Mouse (Mus musculus): Measurements from ENCODE around the gene Metrn.

The Metrn gene

DNA sequence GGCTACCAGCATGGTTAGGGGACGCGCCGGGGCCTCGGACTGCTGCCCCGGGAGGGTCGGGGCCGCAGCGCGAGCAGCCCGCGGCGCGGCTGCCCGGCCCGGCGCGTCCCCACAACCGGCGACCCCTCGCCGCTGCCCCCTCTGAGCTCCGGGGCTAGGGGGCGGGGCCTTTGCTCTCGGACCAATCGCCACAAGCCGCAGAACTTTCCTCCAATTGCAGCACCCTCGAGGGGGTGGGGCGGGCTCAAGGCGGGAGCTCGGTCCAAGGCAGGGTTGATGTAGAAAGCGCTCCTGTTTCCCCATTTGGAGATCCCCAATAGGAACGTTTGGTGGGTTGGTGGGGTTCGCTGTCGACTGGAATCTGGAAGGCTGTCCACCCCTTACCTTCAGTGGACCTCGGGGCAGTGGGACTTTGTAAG lies at the start of gene Metrn:
TSS of gene Metrn (minus strand) at position 186 of the 419 bp plus-strand sequence.
- DNase-seq: peak; percentile 83 to 84

DNA sequence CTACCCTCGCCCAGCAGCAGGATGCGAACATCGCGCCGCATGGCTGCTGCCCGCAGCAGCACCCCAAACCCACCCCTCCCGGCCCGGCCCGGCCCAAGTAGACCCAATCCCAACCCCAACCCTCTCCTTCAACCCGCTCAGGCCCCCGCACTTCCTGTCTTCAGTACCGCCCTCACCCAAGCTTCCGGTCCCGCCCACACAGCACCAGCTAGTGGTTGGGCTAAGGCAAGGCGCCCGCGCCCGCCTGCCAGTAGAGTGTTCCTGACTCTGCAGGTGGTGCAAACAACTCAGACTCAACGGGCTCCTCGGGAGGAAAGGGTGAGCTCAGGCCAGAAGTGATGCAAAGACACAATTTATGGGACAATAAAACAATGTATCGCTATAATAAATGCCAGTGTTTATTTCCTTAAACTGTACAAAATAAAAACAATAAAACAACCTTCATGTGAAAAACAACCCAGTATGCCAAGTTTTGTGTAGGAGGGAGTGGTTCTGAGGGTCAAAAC lies 47.5 kb upstream of the Metrn start, which contains the start of gene Rhot2:
TSS of gene Rhot2 (minus strand) at position 456 of the 506 bp plus-strand sequence.
- peak; percentile 96 to 97 for DNase-seq

DNA sequence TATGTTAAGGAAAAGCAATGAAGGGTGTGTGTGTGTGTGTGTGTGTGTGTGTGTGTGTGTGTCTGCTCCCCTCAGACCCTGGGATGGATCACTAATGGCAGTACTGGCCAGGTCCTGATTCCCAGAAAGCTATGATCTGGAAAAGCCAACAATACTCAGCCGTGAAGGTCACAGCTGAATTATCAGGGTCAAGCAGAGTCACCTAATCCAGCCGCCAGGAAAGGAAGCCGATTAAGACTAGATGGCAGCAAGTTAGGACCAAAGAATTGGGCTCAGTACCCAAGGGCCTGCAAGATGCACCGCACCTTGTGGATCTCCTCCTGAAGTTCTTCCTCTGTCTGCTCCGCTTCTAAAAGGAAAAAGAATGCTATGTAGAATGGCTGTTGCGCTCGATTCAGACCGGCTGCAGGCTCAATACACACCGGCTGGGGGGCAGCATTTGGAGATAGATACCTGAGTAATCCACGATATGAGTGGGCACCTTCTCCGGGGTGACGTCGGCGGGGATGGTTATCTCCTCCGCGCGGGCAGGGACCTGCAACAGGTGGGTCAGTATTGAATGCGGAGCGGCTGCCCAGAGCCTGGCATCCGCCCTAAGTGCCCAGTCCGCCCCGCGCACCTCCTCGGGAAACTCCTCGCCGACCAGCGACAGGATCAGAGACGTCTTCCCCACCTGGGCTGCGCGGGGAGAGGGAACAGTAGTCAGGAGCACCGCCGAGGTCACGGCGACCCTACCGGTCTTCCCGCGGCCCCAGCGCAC lies 46.9 kb upstream of the Metrn start:
- no peak for DNase-seq

- no peak for DNase-seq
Observed at GRCm38 (mm10) chr17:25843122-25843521, 46.2 kb upstream of the Metrn start.

DNA sequence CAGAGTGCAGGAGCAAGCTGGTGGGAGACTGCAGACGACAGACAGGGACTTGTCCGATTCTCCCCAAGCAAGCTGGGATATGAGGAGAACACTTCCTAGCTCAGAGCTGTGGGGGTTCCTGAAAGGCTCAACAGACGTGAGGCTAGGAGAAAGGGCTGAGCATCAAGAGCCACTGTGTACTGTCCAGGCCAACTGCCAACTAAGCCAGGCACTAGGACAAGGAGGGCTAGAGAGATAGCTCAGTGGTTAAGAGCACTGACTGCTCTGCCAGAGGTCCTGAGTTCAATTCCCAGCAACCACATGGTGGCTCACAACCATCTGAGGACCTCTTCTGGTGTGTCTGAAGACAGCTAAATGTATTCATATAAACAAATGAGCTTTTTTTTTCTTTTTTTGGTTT lies 45.6 kb upstream of the Metrn start:
- DNase-seq: no peak

DNA sequence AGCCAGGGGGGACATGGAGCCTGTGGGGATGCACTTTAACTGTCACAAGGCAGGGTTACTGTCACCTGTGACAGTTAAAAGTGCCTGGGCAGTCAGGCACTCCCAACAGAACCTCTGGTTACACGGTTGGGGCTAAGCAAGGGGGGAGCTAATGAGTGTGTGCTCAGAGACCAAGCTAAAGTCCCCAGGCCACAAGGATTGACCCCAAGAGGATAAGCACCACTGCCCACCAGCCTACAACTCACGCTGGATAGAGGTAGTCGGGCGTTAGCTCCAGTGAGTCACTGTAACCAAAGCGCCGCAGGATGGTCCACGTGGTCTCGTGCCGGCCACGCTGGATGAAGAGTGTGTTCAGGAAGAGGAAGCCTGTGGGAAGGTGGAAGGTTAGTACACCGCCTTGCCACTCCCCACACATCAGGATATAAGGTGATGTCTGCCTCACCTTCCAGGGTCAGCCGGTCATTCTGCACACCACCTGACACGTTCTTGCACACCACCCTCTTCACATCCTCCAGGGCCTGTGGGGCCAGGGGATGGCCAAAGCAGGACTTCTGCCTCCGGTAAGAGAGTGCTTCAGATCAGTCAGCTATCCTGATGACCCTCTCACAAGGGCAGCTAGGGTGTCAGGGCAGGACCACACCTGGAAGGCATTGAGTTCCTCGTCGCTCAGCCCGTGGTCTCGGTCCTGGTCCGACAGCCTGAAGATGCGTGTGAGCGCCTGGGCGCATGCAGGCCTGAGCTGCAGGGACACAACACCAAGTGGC lies 44.4 kb upstream of the Metrn start, which contains the start of gene Gm20683:
TSS of gene Gm20683 (minus strand) at position 647 of the 764 bp plus-strand sequence.
- no peak for DNase-seq

DNA sequence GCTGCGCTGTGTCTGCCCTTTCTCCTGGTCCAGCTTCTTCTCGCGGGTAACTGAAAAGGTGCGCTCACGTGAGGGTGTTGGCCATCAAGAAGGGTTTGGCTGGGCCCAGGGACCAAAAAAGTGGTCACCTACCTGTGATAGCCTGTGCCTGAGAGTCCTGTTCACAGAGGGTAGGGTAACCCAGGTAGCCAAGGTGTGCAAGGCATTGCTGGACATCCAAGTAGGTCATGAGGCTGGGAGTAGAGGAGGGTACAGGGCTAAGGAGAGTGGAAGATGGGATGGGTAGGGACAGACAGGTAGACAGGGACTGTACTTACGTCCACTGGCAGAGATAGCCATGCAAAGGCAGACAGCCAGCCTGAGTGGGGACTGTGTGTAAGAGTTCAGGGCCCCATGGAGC lies 43.6 kb upstream of the Metrn start:
- DNase-seq: no peak

DNA sequence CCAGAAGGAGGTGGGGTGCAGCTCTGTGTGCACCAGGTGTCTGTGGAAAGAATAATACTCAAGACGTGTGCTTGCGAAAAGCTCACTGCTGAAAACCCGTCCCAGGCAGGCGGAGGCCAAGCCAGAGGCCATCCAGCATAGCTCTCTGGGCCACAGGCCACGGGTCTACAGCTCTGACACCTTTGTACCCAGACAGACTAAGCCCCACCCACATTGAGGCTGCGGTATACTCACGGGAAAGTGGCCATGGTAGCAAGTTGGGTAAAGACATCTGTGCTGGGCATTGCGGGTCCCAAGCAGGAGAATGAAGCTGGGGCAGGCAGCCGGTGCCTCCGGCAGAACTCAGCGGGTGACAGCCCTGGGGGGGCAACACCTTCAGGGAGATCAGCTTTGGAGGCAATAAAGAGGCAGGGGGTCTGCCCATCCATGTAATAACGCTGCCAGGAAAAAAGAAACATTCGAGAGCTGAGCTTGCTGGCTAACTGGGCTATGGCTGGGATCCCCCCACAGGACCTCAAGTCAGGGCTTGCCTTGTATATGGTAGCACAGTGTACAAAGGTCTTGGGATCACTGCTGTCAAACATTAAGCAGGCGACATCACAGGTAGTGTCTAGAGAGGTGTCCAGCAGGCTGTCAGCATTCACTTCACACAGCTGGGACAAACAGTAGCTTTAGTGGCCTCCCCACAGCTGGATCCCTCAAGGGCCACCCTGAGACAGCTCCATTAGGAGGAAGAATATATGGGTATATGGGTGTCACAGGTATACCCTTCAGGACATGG lies 42.7 kb upstream of the Metrn start:
- no peak for DNase-seq

GRCm38 (mm10) chr17:25838904-25839303 lies 42.0 kb upstream of the Metrn start:
- no peak for DNase-seq

DNA sequence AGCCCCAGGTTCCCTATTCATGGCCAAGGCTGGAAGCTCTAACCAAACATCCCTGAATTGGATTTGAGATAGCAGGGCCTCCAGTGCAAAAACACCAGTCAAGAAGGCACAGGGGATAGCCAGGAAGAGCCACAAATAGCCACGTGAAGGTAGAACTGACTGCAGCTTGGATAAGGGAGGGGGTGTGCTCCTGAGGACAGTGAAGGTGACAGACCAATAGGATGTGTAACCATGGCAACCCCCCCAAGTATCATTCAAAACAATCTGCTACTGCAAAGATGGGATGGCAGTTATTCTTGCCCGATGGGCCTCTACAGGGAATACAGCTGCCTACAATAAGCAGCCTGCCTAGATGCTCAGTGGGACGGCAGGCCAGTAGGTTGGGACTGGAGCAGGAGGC lies 40.6 kb upstream of the Metrn start:
- DNase-seq: no peak

- DNase-seq: peak; percentile 38 to 42
Observed at GRCm38 (mm10) chr17:25837076-25837410, 40.1 kb upstream of the Metrn start, which contains the start of gene Rhbdl1. Gene Rhbdl1, minus strand, starts transcription at chr17:25837295.

GRCm38 (mm10) chr17:25836397-25837075 lies 39.6 kb upstream of the Metrn start:
- no peak for DNase-seq

DNA sequence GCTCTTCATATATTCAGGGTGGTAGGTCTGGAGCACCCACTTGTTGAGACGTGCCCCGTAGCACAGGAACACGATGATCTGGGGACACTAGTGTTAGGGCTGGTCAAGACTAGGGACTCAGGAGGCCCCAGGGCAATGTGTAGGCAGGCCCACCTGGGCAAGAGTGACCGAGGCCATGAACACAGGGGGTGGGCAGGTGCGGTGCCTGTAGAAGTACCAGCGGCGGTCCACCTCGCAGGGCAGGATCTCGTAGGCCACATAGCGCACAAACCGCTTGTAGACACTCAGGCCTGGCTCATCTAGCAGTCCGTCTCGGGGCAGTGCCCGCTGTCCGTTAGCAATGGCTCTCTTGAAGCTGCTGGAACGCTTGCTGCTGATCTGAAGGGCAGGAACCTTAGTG lies 38.9 kb upstream of the Metrn start:
- no peak for DNase-seq

GRCm38 (mm10) chr17:25835301-25835700 lies 38.4 kb upstream of the Metrn start:
- DNase-seq: no peak

DNA sequence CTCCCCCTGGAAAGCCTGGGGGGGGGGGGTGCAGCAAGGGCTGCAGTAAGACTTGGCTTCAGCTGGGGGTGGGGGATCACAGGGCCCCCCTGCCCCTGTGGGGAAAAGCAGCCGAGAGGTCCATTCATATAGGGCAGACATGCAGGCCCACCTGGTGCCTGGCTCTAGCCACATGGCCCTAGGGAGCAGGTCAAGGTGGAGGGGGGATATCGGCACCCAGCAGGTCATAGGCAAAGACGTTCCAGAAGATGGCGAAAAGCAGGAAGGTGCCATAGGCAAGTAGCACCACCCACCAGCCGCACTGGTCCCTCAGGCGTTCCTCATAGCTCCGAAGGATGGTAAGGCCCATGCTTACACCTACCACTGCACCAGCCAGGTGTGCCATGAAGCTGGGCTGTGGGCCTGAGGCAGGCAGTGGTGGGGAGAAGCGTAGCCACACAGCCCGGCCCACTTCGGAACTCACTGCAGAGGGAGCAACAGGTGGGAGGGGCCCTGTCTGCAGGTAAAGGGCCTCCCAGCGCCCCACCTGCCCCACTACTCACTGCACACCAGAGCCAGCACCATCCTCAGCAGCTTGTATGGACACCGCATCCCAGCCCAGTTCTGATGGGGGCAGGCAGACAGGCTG lies 37.8 kb upstream of the Metrn start:
- no peak for DNase-seq

DNA sequence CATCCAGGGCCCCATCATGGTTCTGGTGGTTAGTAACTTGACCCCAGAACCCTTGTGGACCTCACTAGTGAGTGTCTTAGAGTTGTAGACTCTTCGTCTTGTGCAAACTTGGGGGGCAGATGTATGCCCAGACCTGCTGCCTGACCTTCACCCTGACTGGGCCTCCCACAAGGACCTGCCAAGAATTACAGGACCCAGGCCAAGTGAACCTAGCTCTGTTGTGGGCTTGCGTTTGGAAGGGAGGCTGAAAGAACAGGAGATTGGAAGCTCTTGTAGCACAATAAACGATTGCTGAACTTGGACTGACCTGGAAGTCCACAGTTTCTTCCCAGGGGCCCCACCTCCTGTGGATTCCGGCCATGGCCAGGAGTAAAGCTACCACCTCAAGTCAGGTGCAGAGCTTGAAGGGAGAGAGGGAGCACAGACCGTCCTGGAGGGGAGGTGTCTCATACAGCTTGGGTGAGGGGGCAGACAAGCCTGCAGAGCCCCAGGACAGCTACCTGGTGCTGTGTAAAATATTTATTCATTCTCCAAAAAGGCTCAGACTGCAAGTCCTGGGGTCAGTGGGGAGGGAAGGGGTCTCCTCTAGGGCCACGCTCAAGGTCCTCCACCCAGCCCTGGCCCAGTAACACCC lies 37.1 kb upstream of the Metrn start:
- DNase-seq: no peak

GRCm38 (mm10) chr17:25833291-25833663 lies 36.3 kb upstream of the Metrn start, which contains the start of gene Stub1:
Gene Stub1, minus strand, starts transcription at chr17:25833404.
- DNase-seq: no peak

- peak; percentile 98 for DNase-seq
Observed at GRCm38 (mm10) chr17:25832436-25833290, 35.7 kb upstream of the Metrn start.

- DNase-seq: no peak
Observed at GRCm38 (mm10) chr17:25831451-25832281, 34.7 kb upstream of the Metrn start.
